Mouse (Mus musculus): Measurements from ENCODE around the gene Nfia. TPM values are rescaled to one million over a fixed set of nuclear protein-coding genes. Genes with fewer than 3 reads are reported as not detected.

Gene Nfia
- total RNA-seq, 2 experiments from 2014 or later = 57.0 to 57.8 TPM

DNA sequence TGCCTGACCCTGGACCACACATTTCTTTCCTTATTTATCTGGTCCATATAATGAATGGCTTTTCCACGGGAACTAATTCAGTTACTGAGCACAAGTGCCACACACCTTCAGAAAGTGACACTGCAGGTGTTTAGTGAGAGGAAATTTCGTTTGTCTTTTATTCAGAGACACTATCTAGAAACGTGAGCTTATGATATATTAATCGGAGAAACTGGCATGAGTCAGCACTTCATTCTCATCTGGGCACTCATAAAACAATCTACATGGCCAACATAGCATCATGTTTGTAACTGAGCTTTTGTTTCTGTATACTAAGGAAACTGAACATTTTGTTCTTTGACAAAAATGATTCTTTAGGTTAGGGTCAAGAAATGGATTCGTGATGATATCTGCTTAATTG lies 40.5 kb downstream of the Nfia start:
- Histone ChIP-seq H3K4me3 (no peak overlapping the region), H3K27ac (peak overlapping the region; percentile 51; the same call in 1 of the 2 replicates)
- intact Hi-C loops (cut with DNase I) = no loop called here
- DNase-seq = no peak
- TF ChIP-seq CTCF (IDR thresholded peaks at IDR 0.05) = no peak

DNA sequence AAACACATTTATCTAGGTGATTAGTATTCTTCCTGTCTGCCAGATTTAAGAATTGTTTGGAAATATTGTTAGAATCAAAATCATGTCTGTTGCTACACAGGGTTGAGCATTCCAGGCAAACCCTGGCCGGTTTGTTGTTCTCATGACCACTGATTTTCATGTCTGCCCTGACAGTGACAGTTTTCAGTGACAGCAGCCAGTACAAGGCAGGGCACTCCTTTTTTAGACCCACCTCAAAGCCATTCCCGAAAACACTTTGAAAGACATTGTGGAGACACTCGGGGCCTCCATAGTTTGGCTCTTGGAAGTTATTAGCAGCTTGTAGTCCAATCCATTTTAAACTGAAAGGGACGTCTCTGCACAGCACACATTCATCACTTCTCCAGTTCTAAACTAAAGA lies 41.5 kb downstream of the Nfia start:
- Histone ChIP-seq H3K4me3 (no peak overlapping the region), H3K27ac (peak overlapping the region; percentile 51)
- no peak for DNase-seq
- TF ChIP-seq CTCF (IDR thresholded peaks at IDR 0.05) = no peak
- intact Hi-C loops (cut with DNase I) = no loop called here

DNA sequence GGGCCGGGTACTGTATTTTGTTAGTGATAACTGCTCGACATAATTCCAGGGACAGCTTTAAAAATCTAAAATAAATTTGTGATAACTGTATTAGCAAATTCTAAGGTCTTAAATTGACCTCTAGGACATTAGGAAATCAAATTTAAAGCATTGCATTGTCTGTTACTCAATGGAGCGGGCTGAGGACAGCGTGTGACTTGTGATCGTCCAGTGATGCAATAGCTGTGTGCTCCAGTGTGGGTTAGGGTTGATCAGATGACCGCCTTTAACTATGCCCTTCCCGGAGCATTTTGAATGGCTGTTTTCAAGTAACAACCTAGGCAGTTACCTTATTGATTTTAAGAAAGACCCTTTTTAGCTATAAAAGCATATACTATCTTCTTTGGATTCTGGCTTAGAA lies 42.0 kb downstream of the Nfia start:
- no peak for DNase-seq
- intact Hi-C loops (cut with DNase I) = no loop called here
- H3K27ac ChIP-seq = peak overlapping the region; percentile 51
- no peak overlapping the region for H3K4me3 ChIP-seq
- no peak for TF ChIP-seq CTCF (IDR thresholded peaks at IDR 0.05)

DNA sequence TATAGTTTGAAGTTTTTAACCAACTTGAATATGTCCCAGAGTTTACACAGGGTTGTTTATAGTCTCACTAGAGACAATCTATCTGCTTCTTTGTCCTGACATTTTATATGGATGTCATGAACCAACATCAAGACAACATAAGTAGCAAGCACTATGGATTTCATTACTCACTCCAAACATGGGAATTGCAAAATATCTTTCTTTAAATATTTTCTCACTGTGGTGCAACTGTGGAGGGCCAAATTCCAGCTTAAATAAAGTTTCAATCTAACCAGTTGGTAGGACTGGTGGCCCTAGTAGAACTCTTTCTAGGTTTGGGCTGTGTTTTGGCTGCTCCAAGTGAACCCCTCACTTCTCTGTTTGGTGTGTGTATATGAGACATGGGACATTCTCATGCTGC lies 43.5 kb downstream of the Nfia start:
- DNase-seq = no peak
- TF ChIP-seq CTCF (IDR thresholded peaks at IDR 0.05) = no peak
- Histone ChIP-seq H3K4me3 (no peak overlapping the region), H3K27ac (no peak overlapping the region)
- intact Hi-C loops (cut with DNase I) = no loop called here

- H3K27ac ChIP-seq = no peak overlapping the region
- TF ChIP-seq CTCF (IDR thresholded peaks at IDR 0.05) = no peak
- no peak overlapping the region for H3K4me3 ChIP-seq
- no peak for DNase-seq
- intact Hi-C loops (cut with DNase I) = no loop called here
These were observed 44.2 kb downstream of the Nfia start for GRCm38 (mm10) chr4:97816753-97817152.

GRCm38 (mm10) chr4:97817741-97818140 lies 45.2 kb downstream of the Nfia start:
- no peak for DNase-seq
- intact Hi-C loops (cut with DNase I) = no loop called here

GRCm38 (mm10) chr4:97818498-97818897 lies 46.0 kb downstream of the Nfia start:
- no peak for DNase-seq
- peak overlapping the region; percentile 31; the same call in 1 of the 2 replicates for H3K27ac ChIP-seq
- no peak for TF ChIP-seq CTCF (IDR thresholded peaks at IDR 0.05)
- intact Hi-C loops (cut with DNase I) = no loop called here
- no peak overlapping the region for H3K4me3 ChIP-seq

More at GRCm38 (mm10) chr4:97817741-97818140, 45.2 kb downstream of the Nfia start:
- TF ChIP-seq CTCF (IDR thresholded peaks at IDR 0.05) = no peak
- Histone ChIP-seq H3K4me3 (no peak overlapping the region), H3K27ac (peak overlapping the region; percentile 31; the same call in 1 of the 2 replicates)

DNA sequence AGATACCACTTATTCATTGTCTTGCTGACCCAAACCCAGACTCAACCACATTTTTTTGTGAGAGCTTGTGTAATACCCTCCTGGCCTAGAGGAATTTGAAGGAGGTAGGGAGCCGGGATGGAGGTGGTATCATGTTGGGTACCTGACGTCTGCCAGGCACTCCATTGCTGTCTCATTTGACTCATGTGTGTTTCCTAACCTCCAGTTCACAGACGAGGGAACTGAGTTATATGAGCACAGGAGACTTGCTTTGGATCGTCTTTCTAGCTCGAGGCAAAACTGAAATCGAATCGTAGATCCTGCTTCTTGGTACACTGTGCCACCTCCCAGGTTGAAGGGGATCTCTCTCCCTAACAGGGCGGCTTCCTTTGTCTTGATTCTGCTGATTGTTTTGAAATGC lies 46.6 kb downstream of the Nfia start:
- no peak for TF ChIP-seq CTCF (IDR thresholded peaks at IDR 0.05)
- intact Hi-C loops (cut with DNase I) = no loop called here
- DNase-seq = no peak
- no peak overlapping the region for H3K4me3 ChIP-seq
- H3K27ac ChIP-seq = peak overlapping the region; percentile 24; the same call in 1 of the 2 replicates

- H3K27ac ChIP-seq = 0 out of 2 replicates have a peak overlapping the region, but pooled peaks have one; percentile 28
- TF ChIP-seq CTCF (IDR thresholded peaks at IDR 0.05) = no peak
- H3K4me3 ChIP-seq = no peak overlapping the region
- DNase-seq = no peak
- intact Hi-C loops (cut with DNase I) = no loop called here
These were observed 48.1 kb downstream of the Nfia start for GRCm38 (mm10) chr4:97820474-97821259.

DNA sequence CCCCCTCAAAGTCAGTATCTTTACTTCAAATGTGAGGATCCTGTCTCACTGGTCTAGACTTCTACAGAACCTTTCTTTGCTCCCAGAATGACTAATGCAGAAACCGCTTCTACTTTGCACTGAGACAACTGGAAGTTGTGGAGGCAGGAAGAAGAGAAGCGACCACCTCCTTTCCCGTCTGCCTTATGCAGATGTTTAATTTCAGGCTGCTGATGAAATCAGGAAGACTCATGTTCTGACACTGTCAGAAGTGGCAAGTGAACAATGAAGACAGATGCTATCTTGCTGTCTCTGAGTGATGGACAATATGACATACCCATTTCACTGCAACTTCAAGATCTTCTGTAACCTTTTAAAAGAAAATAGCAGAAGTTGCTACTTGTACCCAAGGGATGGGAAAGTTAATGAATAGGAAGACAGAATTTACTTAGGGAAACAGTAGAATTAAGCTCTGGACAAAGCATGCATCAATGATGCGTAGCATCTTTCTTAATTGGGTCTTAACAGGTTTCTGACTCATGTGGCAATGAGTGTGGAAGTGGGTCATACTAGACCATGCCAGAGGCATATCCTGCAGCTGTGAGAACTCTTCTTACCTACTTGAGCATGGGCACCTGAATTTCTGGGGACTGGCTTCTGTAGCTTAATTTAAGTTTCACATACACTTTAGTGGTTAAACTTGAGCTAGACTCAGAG lies 49.2 kb downstream of the Nfia start:
- no peak for TF ChIP-seq CTCF (IDR thresholded peaks at IDR 0.05)
- intact Hi-C loops (cut with DNase I) = no loop called here
- 0 out of 2 replicates have a peak overlapping the region, but pooled peaks have one; percentile 20 for H3K27ac ChIP-seq
- no peak overlapping the region for H3K4me3 ChIP-seq
- DNase-seq = no peak

- no peak for DNase-seq
- Histone ChIP-seq H3K4me3 (no peak overlapping the region), H3K27ac (peak overlapping the region; percentile 36)
- intact Hi-C loops (cut with DNase I) = no loop called here
- no peak for TF ChIP-seq CTCF (IDR thresholded peaks at IDR 0.05)
These were observed 51.0 kb downstream of the Nfia start for GRCm38 (mm10) chr4:97823512-97823911.

GRCm38 (mm10) chr4:97824451-97824850 lies 51.9 kb downstream of the Nfia start:
- DNase-seq = peak; percentile 30
- H3K4me3 ChIP-seq = no peak overlapping the region
- intact Hi-C loops (cut with DNase I) = no loop called here
- peak overlapping the region; percentile 36; the same call in 1 of the 2 replicates for H3K27ac ChIP-seq
- TF ChIP-seq CTCF (IDR thresholded peaks at IDR 0.05) = no peak

- intact Hi-C loops (cut with DNase I) = no loop called here
- no peak for DNase-seq
- Histone ChIP-seq H3K4me3 (no peak overlapping the region), H3K27ac (no peak overlapping the region; the same call in 1 of the 2 replicates)
- TF ChIP-seq CTCF (IDR thresholded peaks at IDR 0.05) = no peak
These were observed 52.9 kb downstream of the Nfia start for GRCm38 (mm10) chr4:97825432-97825831.
